In genomic region chr5:124216403-124216802, GRCm38 (mm10) we compare ENCODE assay signal across 18 mouse cellular contexts.
"Had no signal": no experiment of that assay in that cellular context is flagged by ENCODE, and none has a peak within 500 bp of the region (broad histone marks: within the 10 kb centered on the region; RNA-seq: fewer than 3 reads in every experiment).

No protein-coding gene starts in this region.

- H3K36me3 ChIP-seq: limb, embryonic 10.5 days; liver, embryonic 15.5 days; lung, embryonic 15.5 days; midbrain, embryonic 13.5 days had no signal

- H3K9me3 ChIP-seq: kidney, embryonic 15.5 days; limb, embryonic 10.5 days; limb, embryonic 13.5 days; liver, embryonic 12.5 days; liver, embryonic 15.5 days; lung, embryonic 15.5 days; megakaryocyte, embryonic 14.5 days; midbrain, embryonic 10.5 days; midbrain, embryonic 13.5 days had no signal

- DNase-seq: kidney, adult 2 months; kidney, postnatal 4 days; layer of hippocampus, postnatal 36 days; liver; lung, adult 18-20 months; lung, postnatal 10 days; lung, postnatal 36 days; thymus, adult 18-20 months had no signal

- ATAC-seq: liver, embryonic 12.5 days; midbrain, embryonic 13.5 days; midbrain, embryonic 16.5 days had no signal

- H3K4me2 ChIP-seq: kidney, embryonic 15.5 days; limb, embryonic 13.5 days; liver, embryonic 12.5 days; liver, embryonic 15.5 days; lung, embryonic 15.5 days; midbrain, embryonic 13.5 days had no signal

- H3K4me3 ChIP-seq: kidney, embryonic 15.5 days; limb, embryonic 10.5 days; limb, embryonic 13.5 days; liver, embryonic 12.5 days; liver, embryonic 15.5 days; lung, embryonic 15.5 days; megakaryocyte, embryonic 14.5 days; midbrain, embryonic 10.5 days; midbrain, embryonic 13.5 days had no signal

- H3K27ac ChIP-seq: limb, embryonic 13.5 days; liver, embryonic 15.5 days; midbrain, embryonic 13.5 days had no signal

- H3K27me3 ChIP-seq: kidney, embryonic 15.5 days; limb, embryonic 13.5 days; liver, embryonic 12.5 days; liver, embryonic 15.5 days; lung, embryonic 15.5 days; megakaryocyte, embryonic 14.5 days; midbrain, embryonic 13.5 days had no signal

- H3K9ac ChIP-seq: kidney, embryonic 15.5 days; limb, embryonic 13.5 days; liver, embryonic 12.5 days; liver, embryonic 15.5 days; lung, embryonic 15.5 days; midbrain, embryonic 13.5 days had no signal
